Mouse (Mus musculus) thymus, adult 2 months (tissue): ENCODE data around the gene Plau.

ENCODE experiments used
- CTCF ChIP-seq: fragments of 200-500 bp; IDR thresholded peaks from 2 replicates; pipeline ENCODE4 v1.5.1; 2012; ENCODE audit warnings: mild to moderate bottlenecking, control low read depth, low read length, moderate library complexity, borderline replicate concordance; ENCODE audit not compliant: control insufficient read depth, poor library complexity, insufficient read depth; ENCODE audit errors: extremely low read depth
- POLR2A ChIP-seq: fragments of 200-500 bp; IDR thresholded peaks from 2 replicates; pipeline ENCODE4 v1.6.1; 2012; ENCODE audit warnings: mild to moderate bottlenecking, low read length, control low read depth, moderate library complexity; ENCODE audit not compliant: control insufficient read depth, poor library complexity, insufficient read depth; ENCODE audit errors: extremely low read depth

DNA sequence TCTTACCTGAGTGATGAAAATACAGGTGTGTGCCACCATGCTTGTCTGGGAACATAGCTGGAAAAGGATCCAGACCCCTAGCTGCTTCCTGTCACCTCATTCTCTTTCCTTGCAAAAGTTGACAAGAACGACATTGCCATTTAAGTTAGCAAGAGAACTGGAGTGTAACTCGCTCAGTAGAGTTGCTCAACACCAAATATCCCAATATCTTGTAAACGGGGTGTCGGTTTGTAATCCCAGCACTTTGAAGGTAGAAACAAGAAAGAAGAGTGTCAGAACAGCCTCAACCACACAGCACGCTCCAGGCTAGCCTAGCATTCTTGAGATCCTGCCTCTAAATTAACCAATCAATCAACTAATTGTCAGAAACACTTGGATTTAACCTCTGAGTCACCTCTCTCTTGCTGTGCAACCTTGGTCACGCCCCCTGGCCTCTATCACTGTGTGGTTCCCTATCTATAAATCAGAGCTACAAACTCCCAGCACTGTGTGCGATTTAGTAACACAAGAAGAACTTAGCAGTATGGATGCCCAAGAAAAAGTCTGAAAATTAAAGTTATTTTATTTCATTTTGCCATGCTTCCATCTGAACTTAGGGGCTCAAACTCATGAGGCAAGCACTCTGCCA is 24.6 kb upstream of the Plau start:
- TF ChIP-seq CTCF (no peak), POLR2A (no peak)
